Mouse (Mus musculus) hindbrain, embryonic 10.5 days (tissue): ENCODE measurements around the gene Slc2a8. TPM values are rescaled to one million over a fixed set of nuclear protein-coding genes. Genes with fewer than 3 reads are reported as not detected.

Source experiments
- DNase-seq: peaks from one replicate; pipeline ENCODE4 v3.0.0-alpha.2; 2017; ENCODE audit warnings: low spot score
- H3K27ac ChIP-seq: fragments of 300-500 bp; sonication (generic); 2 replicates; pipeline ENCODE4 v1.5.1; 2016; ENCODE audit warnings: mild to moderate bottlenecking, moderate library complexity
- H3K27me3 ChIP-seq: fragments of 300-500 bp; sonication (generic); 2 replicates; pipeline ENCODE4 v1.6.1; 2016; ENCODE audit warnings: mild to moderate bottlenecking; ENCODE audit not compliant: poor library complexity, insufficient read depth, severe bottlenecking
- H3K36me3 ChIP-seq: fragments of 300-500 bp; sonication (generic); 2 replicates; pipeline ENCODE4 v1.6.1; 2016; ENCODE audit warnings: mild to moderate bottlenecking, moderate library complexity
- H3K4me1 ChIP-seq: fragments of 300-500 bp; sonication (generic); replicated peaks from 2 replicates; pipeline ENCODE4 v1.6.1; 2016; ENCODE audit warnings: mild to moderate bottlenecking
- H3K4me3 ChIP-seq: fragments of 300-500 bp; sonication (generic); 2 replicates; pipeline ENCODE4 v1.5.1; 2016; ENCODE audit warnings: mild to moderate bottlenecking, moderate library complexity
- H3K9me3 ChIP-seq: fragments of 300-500 bp; sonication (generic); 2 replicates; pipeline ENCODE4 v1.6.1; 2016; ENCODE audit warnings: mild to moderate bottlenecking, moderate library complexity
- WGBS: fragments of 180-500 bp; shearing (Covaris S2); methylation state at CpG from one replicate; pipeline ENCODE4 v1.1.7; 2016; 5-methylcytosine and 5-hydroxymethylcytosine counted together
- polyA plus RNA-seq: library from polyadenylated mRNA; unstranded; fragments of >200 nt; fragmentation: Nextera tagmentation; extraction: Ambion mirVana; gene quantifications from 2 replicates; pipeline ENCODE4 v1.2.1, GENCODE M21; 2016

The Slc2a8 gene
- polyA plus RNA-seq, 1 experiment from 2014 or later, result 27.4 TPM

GRCm38 (mm10) chr2:32923551-32924250 lies 58.2 kb downstream of the Slc2a8 start:
- 93% methylated on average over 24 of the region's 24 CpGs for WGBS
- no peak overlapping the region for H3K27ac ChIP-seq
- peaks cover 74% of the 10 kb centered on the region for H3K36me3 ChIP-seq
- peaks cover 15% of the 10 kb centered on the region; the same call in 1 of the 2 replicates for H3K4me1 ChIP-seq
- H3K27me3 ChIP-seq, result no peaks in the 10 kb centered on the region
- DNase-seq, result no peak
- H3K9me3 ChIP-seq, result no peaks in the 10 kb centered on the region
- no peak overlapping the region for H3K4me3 ChIP-seq

Other genes starting within 250 kb of the Slc2a8 start
- 1.3 and 1.7 TPM in 2 replicates for gene 6330409D20Rik, start 241.1 kb downstream of the Slc2a8 start, polyA plus RNA-seq
- gene Tor2a, start 224.8 kb downstream of the Slc2a8 start, polyA plus RNA-seq, result 56.9 and 61.6 TPM in 2 replicates
- gene Ttc16, start 206.4 kb downstream of the Slc2a8 start, polyA plus RNA-seq, result 0.31 and 0.73 TPM in 2 replicates
- 5.7 and 7.2 TPM in 2 replicates for gene Ptrh1, start 206.3 kb downstream of the Slc2a8 start, polyA plus RNA-seq
- gene Cfap157, start 197.7 kb downstream of the Slc2a8 start, polyA plus RNA-seq, result 1.1 and 1.2 TPM in 2 replicates
- gene Stxbp1, start 134.8 kb downstream of the Slc2a8 start, polyA plus RNA-seq, result 40.1 and 63.3 TPM in 2 replicates
- 34.3 and 36.1 TPM in 2 replicates for gene Fam129b, start 106.0 kb downstream of the Slc2a8 start, polyA plus RNA-seq
- gene Rpl12, start 20.5 kb downstream of the Slc2a8 start, polyA plus RNA-seq, result 131 and 166 TPM in 2 replicates
- gene Lrsam1, start 20.5 kb downstream of the Slc2a8 start, polyA plus RNA-seq, result 11.5 TPM in 2 replicates
- 9.6 and 14.5 TPM in 2 replicates for gene Garnl3, start 149.6 kb upstream of the Slc2a8 start, polyA plus RNA-seq
- gene Angptl2, start 234.0 kb upstream of the Slc2a8 start, polyA plus RNA-seq, result 26.0 and 26.7 TPM in 2 replicates